Mouse (Mus musculus): Measurements from ENCODE around the gene Zfyve28. TPM values are rescaled to one million over a fixed set of nuclear protein-coding genes. Genes with fewer than 3 reads are reported as not detected.

Gene Zfyve28
- total RNA-seq, 2 experiments from 2014 or later: 0.36 to 0.64 TPM

- intact Hi-C loops (cut with DNase I): no loop called here
- no peak overlapping the region for H3K4me3 ChIP-seq
- no peak for TF ChIP-seq CTCF (IDR thresholded peaks at IDR 0.05)
- DNase-seq: no peak
- H3K27ac ChIP-seq: no peak overlapping the region
These were observed 20.8 kb upstream of the Zfyve28 start for GRCm38 (mm10) chr5:34309016-34309415.

GRCm38 (mm10) chr5:34302377-34302776 is 14.1 kb upstream of the Zfyve28 start:
- Histone ChIP-seq H3K4me3 (no peak overlapping the region), H3K27ac (no peak overlapping the region)
- TF ChIP-seq CTCF (IDR thresholded peaks at IDR 0.05): no peak
- intact Hi-C loops (cut with DNase I): no loop called here
- no peak for DNase-seq

- no peak overlapping the region for H3K27ac ChIP-seq
- no peak for TF ChIP-seq CTCF (IDR thresholded peaks at IDR 0.05)
- no peak for DNase-seq
- intact Hi-C loops (cut with DNase I): no loop called here
- H3K4me3 ChIP-seq: no peak overlapping the region
These were observed 10.8 kb upstream of the Zfyve28 start for GRCm38 (mm10) chr5:34298937-34299535.

GRCm38 (mm10) chr5:34298061-34298460 is 9.8 kb upstream of the Zfyve28 start:
- Histone ChIP-seq H3K27ac (no peak overlapping the region), H3K4me3 (no peak overlapping the region)
- TF ChIP-seq CTCF (IDR thresholded peaks at IDR 0.05): no peak
- intact Hi-C loops (cut with DNase I): no loop called here
- DNase-seq: no peak

GRCm38 (mm10) chr5:34295141-34295540 is 6.9 kb upstream of the Zfyve28 start:
- no peak overlapping the region for H3K4me3 ChIP-seq
- H3K27ac ChIP-seq: peak overlapping the region; percentile 8; the same call in 1 of the 2 replicates
- no peak for TF ChIP-seq CTCF (IDR thresholded peaks at IDR 0.05)
- DNase-seq: peak; percentile 29
- intact Hi-C loops (cut with DNase I): no loop called here

GRCm38 (mm10) chr5:34294696-34295095 is 6.4 kb upstream of the Zfyve28 start:
- no peak for TF ChIP-seq CTCF (IDR thresholded peaks at IDR 0.05)
- H3K27ac ChIP-seq: no peak overlapping the region
- DNase-seq: no peak
- intact Hi-C loops (cut with DNase I): no loop called here
- no peak overlapping the region for H3K4me3 ChIP-seq

GRCm38 (mm10) chr5:34293363-34293762 is 5.1 kb upstream of the Zfyve28 start:
- no peak overlapping the region for H3K27ac ChIP-seq

GRCm38 (mm10) chr5:34289286-34289685 is 1.0 kb upstream of the Zfyve28 start:
- TF ChIP-seq CTCF (IDR thresholded peaks at IDR 0.05): no peak
- Histone ChIP-seq H3K4me3 (no peak overlapping the region), H3K27ac (no peak overlapping the region)
- no peak for DNase-seq
- intact Hi-C loops (cut with DNase I): no loop called here

More at GRCm38 (mm10) chr5:34293363-34293762, 5.1 kb upstream of the Zfyve28 start:
- peak; percentile 24; the same call in 1 of the 2 replicates for TF ChIP-seq CTCF (IDR thresholded peaks at IDR 0.05)
- intact Hi-C loops (cut with DNase I): no loop called here
- no peak for DNase-seq
- no peak overlapping the region for H3K4me3 ChIP-seq

- Histone ChIP-seq H3K4me3 (peak overlapping the region; percentile 81), H3K27ac (no peak overlapping the region)
- no peak for TF ChIP-seq CTCF (IDR thresholded peaks at IDR 0.05)
- DNase-seq: no peak
- intact Hi-C loops (cut with DNase I): no loop called here
These were observed 457 bp downstream of the Zfyve28 start for GRCm38 (mm10) chr5:34287838-34288145.

- Histone ChIP-seq H3K27ac (0 out of 2 replicates have a peak overlapping the region, but pooled peaks have one; percentile 8), H3K4me3 (peak overlapping the region; percentile 81)
- no peak for DNase-seq
- intact Hi-C loops (cut with DNase I): no loop called here
- TF ChIP-seq CTCF (IDR thresholded peaks at IDR 0.05): no peak
These were observed 1.0 kb downstream of the Zfyve28 start for GRCm38 (mm10) chr5:34287001-34287837.

GRCm38 (mm10) chr5:34286516-34286915 is 1.7 kb downstream of the Zfyve28 start:
- no peak for DNase-seq
- Histone ChIP-seq H3K27ac (0 out of 2 replicates have a peak overlapping the region, but pooled peaks have one; percentile 8), H3K4me3 (peak overlapping the region; percentile 81)
- intact Hi-C loops (cut with DNase I): no loop called here
- no peak for TF ChIP-seq CTCF (IDR thresholded peaks at IDR 0.05)

- DNase-seq: no peak
- no peak overlapping the region for H3K27ac ChIP-seq
- no peak for TF ChIP-seq CTCF (IDR thresholded peaks at IDR 0.05)
- intact Hi-C loops (cut with DNase I): no loop called here
- H3K4me3 ChIP-seq: no peak overlapping the region
These were observed 3.0 kb downstream of the Zfyve28 start for GRCm38 (mm10) chr5:34285285-34285684.

- H3K4me3 ChIP-seq: no peak overlapping the region
- DNase-seq: no peak
- intact Hi-C loops (cut with DNase I): no loop called here
- no peak overlapping the region for H3K27ac ChIP-seq
- TF ChIP-seq CTCF (IDR thresholded peaks at IDR 0.05): no peak
These were observed 4.0 kb downstream of the Zfyve28 start for GRCm38 (mm10) chr5:34284156-34284750.
